Mouse (Mus musculus) adrenal gland, postnatal 10 days (tissue): ENCODE data around the gene Aipl1. TPM values are rescaled to one million over a fixed set of nuclear protein-coding genes. Genes with fewer than 3 reads are reported as not detected.
"Not testable (repeated sequence)": the region's sequence is repeated elsewhere in the genome, so short reads cannot be mapped to it uniquely, and the experiment has no call there.

ENCODE experiments used
- DNase-seq: peaks from one replicate; pipeline ENCODE4 v3.0.0; 2021; ENCODE audit warnings: mixed read lengths
- total RNA-seq, 2 experiments: library from RNA; stranded (reverse); gene quantifications; 2 replicates each; pipeline ENCODE4 v1.2.3; 2021

Gene Aipl1
- total RNA-seq, 2 experiments from 2014 or later, result 0.27 to 0.33 TPM

- no peak for DNase-seq
Measured at GRCm38 (mm10) chr11:72016518-72017252, 20.6 kb downstream of the Aipl1 start.

GRCm38 (mm10) chr11:72014674-72015073 is 22.6 kb downstream of the Aipl1 start:
- no peak for DNase-seq

GRCm38 (mm10) chr11:72011955-72012354 is 25.4 kb downstream of the Aipl1 start:
- no peak for DNase-seq

- DNase-seq, result no peak
Measured at GRCm38 (mm10) chr11:72010940-72011722, 26.2 kb downstream of the Aipl1 start.

GRCm38 (mm10) chr11:72010367-72010766 is 26.9 kb downstream of the Aipl1 start:
- no peak for DNase-seq

GRCm38 (mm10) chr11:72005547-72005946 is 31.8 kb downstream of the Aipl1 start:
- no peak for DNase-seq

GRCm38 (mm10) chr11:72003171-72003570 is 34.1 kb downstream of the Aipl1 start:
- peak; percentile 33 for DNase-seq

- peak; percentile 49 for DNase-seq
Measured at GRCm38 (mm10) chr11:72002138-72002853, 35.0 kb downstream of the Aipl1 start.

GRCm38 (mm10) chr11:72000194-72000593 is 37.1 kb downstream of the Aipl1 start:
- DNase-seq, result no peak

GRCm38 (mm10) chr11:71996805-71997204 is 40.5 kb downstream of the Aipl1 start:
- no peak for DNase-seq

GRCm38 (mm10) chr11:71995968-71996511 is 41.3 kb downstream of the Aipl1 start:
- peak; percentile 72 for DNase-seq

- no peak for DNase-seq
Measured at GRCm38 (mm10) chr11:71992438-71992837, 44.9 kb downstream of the Aipl1 start.

- peak; percentile 67 for DNase-seq
Measured at GRCm38 (mm10) chr11:71991541-71991940, 45.8 kb downstream of the Aipl1 start.

- DNase-seq, result not testable (repeated sequence)
Measured at GRCm38 (mm10) chr11:71989407-71989806, 47.9 kb downstream of the Aipl1 start.

GRCm38 (mm10) chr11:71987159-71988150 is 49.9 kb downstream of the Aipl1 start:
- no peak for DNase-seq

GRCm38 (mm10) chr11:71985783-71986182 is 51.5 kb downstream of the Aipl1 start:
- no peak for DNase-seq

GRCm38 (mm10) chr11:71985101-71985711 is 52.1 kb downstream of the Aipl1 start:
- no peak for DNase-seq

- DNase-seq, result no peak
Measured at GRCm38 (mm10) chr11:71984093-71984492, 53.2 kb downstream of the Aipl1 start.
